Mouse (Mus musculus) embryonic facial prominence, embryonic 12.5 days (tissue): ENCODE results near the gene Arhgap24. TPM values are rescaled to one million over a fixed set of nuclear protein-coding genes. Genes with fewer than 3 reads are reported as not detected.

ENCODE experiments used
- ATAC-seq: fragments of 200-750 bp; cut with Nextera tagmentation; 2 replicates; pipeline ENCODE4 v1.8.0; 2017; ENCODE audit not compliant: insufficient number of reproducible peaks, insufficient read depth, low FRiP score, low TSS enrichment
- H3K27ac ChIP-seq: fragments of 300-500 bp; sonication (generic); 2 replicates; pipeline ENCODE4 v1.5.1; 2016; ENCODE audit warnings: mild to moderate bottlenecking
- H3K27me3 ChIP-seq: fragments of 300-500 bp; sonication (generic); 2 replicates; pipeline ENCODE4 v1.6.1; 2016; ENCODE audit warnings: mild to moderate bottlenecking, moderate library complexity
- H3K36me3 ChIP-seq: fragments of 300-500 bp; sonication (generic); 2 replicates; pipeline ENCODE4 v1.6.1; 2016; ENCODE audit warnings: mild to moderate bottlenecking
- H3K4me1 ChIP-seq: fragments of 300-500 bp; sonication (generic); 2 replicates; pipeline ENCODE4 v1.6.1; 2016
- H3K4me2 ChIP-seq: fragments of 300-500 bp; sonication (generic); replicated peaks from 2 replicates; pipeline ENCODE4 v1.6.1; 2016; ENCODE audit warnings: mild to moderate bottlenecking, moderate library complexity
- H3K4me3 ChIP-seq: fragments of 300-500 bp; sonication (generic); 2 replicates; pipeline ENCODE4 v1.5.1; 2016; ENCODE audit warnings: mild to moderate bottlenecking
- H3K9ac ChIP-seq: fragments of 300-500 bp; sonication (generic); 2 replicates; pipeline ENCODE4 v1.6.1; 2016; ENCODE audit warnings: mild to moderate bottlenecking, moderate library complexity
- H3K9me3 ChIP-seq: fragments of 300-500 bp; sonication (generic); 2 replicates; pipeline ENCODE4 v1.6.1; 2016; ENCODE audit warnings: mild to moderate bottlenecking, moderate library complexity
- WGBS: fragments of 180-500 bp; shearing (Covaris S2); methylation state at CpG from one replicate; pipeline ENCODE4 v1.1.7; 2016; 5-methylcytosine and 5-hydroxymethylcytosine counted together
- polyA plus RNA-seq: library from polyadenylated mRNA; unstranded; fragments of >200 nt; fragmentation: Nextera tagmentation; extraction: Ambion mirVana; gene quantifications from 2 replicates; pipeline ENCODE4 v1.2.1, GENCODE M21; 2016

Arhgap24 gene
- polyA plus RNA-seq, 1 experiment from 2014 or later: 22.4 TPM

- H3K4me1 ChIP-seq: peaks cover 10% of the 10 kb centered on the region; the same call in 1 of the 2 replicates
- no peak overlapping the region for H3K4me3 ChIP-seq
- no peak overlapping the region for H3K4me2 ChIP-seq
- no peaks in the 10 kb centered on the region for H3K9me3 ChIP-seq
- H3K27me3 ChIP-seq: no peaks in the 10 kb centered on the region
- H3K27ac ChIP-seq: no peak overlapping the region
- no peak overlapping the region for H3K9ac ChIP-seq
- no peak for ATAC-seq
- H3K36me3 ChIP-seq: no peaks in the 10 kb centered on the region
- WGBS: 66% methylated on average over 5 of the region's 5 CpGs
Measured at GRCm38 (mm10) chr5:102751661-102752307, 270.6 kb downstream of the Arhgap24 start.

GRCm38 (mm10) chr5:102752308-102752663, 271.1 kb downstream of the Arhgap24 start:
- no peak for ATAC-seq
- 16% methylated on average over 2 of the region's 2 CpGs for WGBS

GRCm38 (mm10) chr5:102757040-102757439, 275.8 kb downstream of the Arhgap24 start:
- H3K27me3 ChIP-seq: no peaks in the 10 kb centered on the region
- WGBS: 81% methylated on average over 6 of the region's 6 CpGs

More at GRCm38 (mm10) chr5:102752308-102752663, 271.1 kb downstream of the Arhgap24 start:
- Histone ChIP-seq H3K27me3 (no peaks in the 10 kb centered on the region), H3K4me1 (peaks cover 10% of the 10 kb centered on the region; the same call in 1 of the 2 replicates), H3K36me3 (no peaks in the 10 kb centered on the region), H3K9me3 (no peaks in the 10 kb centered on the region), H3K9ac (no peak overlapping the region), H3K4me3 (no peak overlapping the region), H3K27ac (no peak overlapping the region), H3K4me2 (no peak overlapping the region)

GRCm38 (mm10) chr5:102765694-102766093, 284.5 kb downstream of the Arhgap24 start:
- WGBS: 62% methylated on average over 10 of the region's 10 CpGs
- Histone ChIP-seq H3K4me2 (no peak overlapping the region), H3K27ac (no peak overlapping the region), H3K9me3 (no peaks in the 10 kb centered on the region), H3K4me1 (peaks cover 7% of the 10 kb centered on the region; the same call in 1 of the 2 replicates), H3K4me3 (no peak overlapping the region), H3K36me3 (no peaks in the 10 kb centered on the region), H3K27me3 (no peaks in the 10 kb centered on the region), H3K9ac (no peak overlapping the region)
- ATAC-seq: no peak

More at GRCm38 (mm10) chr5:102757040-102757439, 275.8 kb downstream of the Arhgap24 start:
- ATAC-seq: no peak
- H3K4me1 ChIP-seq: no peaks in the 10 kb centered on the region
- no peak overlapping the region for H3K4me2 ChIP-seq
- no peak overlapping the region for H3K9ac ChIP-seq
- H3K9me3 ChIP-seq: no peaks in the 10 kb centered on the region
- no peak overlapping the region for H3K4me3 ChIP-seq
- H3K27ac ChIP-seq: no peak overlapping the region
- H3K36me3 ChIP-seq: no peaks in the 10 kb centered on the region

GRCm38 (mm10) chr5:102766311-102767057, 285.3 kb downstream of the Arhgap24 start:
- Histone ChIP-seq H3K36me3 (no peaks in the 10 kb centered on the region), H3K9me3 (no peaks in the 10 kb centered on the region), H3K9ac (no peak overlapping the region), H3K27me3 (no peaks in the 10 kb centered on the region), H3K4me1 (peaks cover 7% of the 10 kb centered on the region; the same call in 1 of the 2 replicates), H3K4me3 (no peak overlapping the region), H3K4me2 (no peak overlapping the region), H3K27ac (no peak overlapping the region)
- no peak for ATAC-seq
- 69% methylated on average over 6 of the region's 6 CpGs for WGBS

- WGBS: 92% methylated on average over 4 of the region's 4 CpGs
- no peak overlapping the region for H3K27ac ChIP-seq
- no peaks in the 10 kb centered on the region for H3K27me3 ChIP-seq
- H3K9me3 ChIP-seq: no peaks in the 10 kb centered on the region
- no peak overlapping the region for H3K4me2 ChIP-seq
- H3K4me3 ChIP-seq: no peak overlapping the region
- no peak for ATAC-seq
- H3K36me3 ChIP-seq: no peaks in the 10 kb centered on the region
- H3K4me1 ChIP-seq: peaks cover 7% of the 10 kb centered on the region; the same call in 1 of the 2 replicates
- H3K9ac ChIP-seq: no peak overlapping the region
Measured at GRCm38 (mm10) chr5:102767058-102767444, 285.9 kb downstream of the Arhgap24 start.

- no peak overlapping the region for H3K27ac ChIP-seq
- no peaks in the 10 kb centered on the region for H3K27me3 ChIP-seq
- H3K4me1 ChIP-seq: peaks cover 7% of the 10 kb centered on the region; the same call in 1 of the 2 replicates
- H3K9me3 ChIP-seq: no peaks in the 10 kb centered on the region
- H3K4me2 ChIP-seq: no peak overlapping the region
- H3K4me3 ChIP-seq: no peak overlapping the region
- WGBS: 79% methylated on average over 7 of the region's 7 CpGs
- H3K9ac ChIP-seq: no peak overlapping the region
- no peaks in the 10 kb centered on the region for H3K36me3 ChIP-seq
- no peak for ATAC-seq
Measured at GRCm38 (mm10) chr5:102767822-102768221, 286.6 kb downstream of the Arhgap24 start.

- WGBS: 57% methylated on average over 12 of the region's 12 CpGs
- Histone ChIP-seq H3K36me3 (no peaks in the 10 kb centered on the region), H3K9ac (no peak overlapping the region), H3K4me2 (no peak overlapping the region), H3K9me3 (no peaks in the 10 kb centered on the region), H3K27ac (no peak overlapping the region), H3K27me3 (no peaks in the 10 kb centered on the region), H3K4me3 (no peak overlapping the region), H3K4me1 (peaks cover 7% of the 10 kb centered on the region; the same call in 1 of the 2 replicates)
- 0 out of 2 replicates have a peak, but pooled peaks have one; percentile 41 for ATAC-seq
Measured at GRCm38 (mm10) chr5:102768385-102769080, 287.3 kb downstream of the Arhgap24 start.

- Histone ChIP-seq H3K36me3 (no peaks in the 10 kb centered on the region), H3K9me3 (no peaks in the 10 kb centered on the region), H3K27me3 (no peaks in the 10 kb centered on the region), H3K4me3 (no peak overlapping the region), H3K4me1 (peaks cover 13% of the 10 kb centered on the region; the same call in 1 of the 2 replicates), H3K27ac (no peak overlapping the region), H3K9ac (no peak overlapping the region), H3K4me2 (no peak overlapping the region)
- WGBS: 69% methylated on average over 7 of the region's 7 CpGs
- ATAC-seq: no peak
Measured at GRCm38 (mm10) chr5:102770611-102771010, 289.4 kb downstream of the Arhgap24 start.

GRCm38 (mm10) chr5:102774500-102774899, 293.3 kb downstream of the Arhgap24 start:
- no peak for ATAC-seq

GRCm38 (mm10) chr5:102777255-102777654, 296.1 kb downstream of the Arhgap24 start:
- no peak for ATAC-seq
- 92% methylated on average over 9 of the region's 9 CpGs for WGBS
- Histone ChIP-seq H3K4me3 (no peak overlapping the region), H3K9me3 (no peaks in the 10 kb centered on the region), H3K36me3 (no peaks in the 10 kb centered on the region), H3K27ac (no peak overlapping the region), H3K4me2 (no peak overlapping the region), H3K9ac (no peak overlapping the region), H3K4me1 (0 out of 2 replicates have a peak, but pooled peaks cover 5% of the 10 kb centered on the region), H3K27me3 (no peaks in the 10 kb centered on the region)

More at GRCm38 (mm10) chr5:102774500-102774899, 293.3 kb downstream of the Arhgap24 start:
- H3K4me1 ChIP-seq: 0 out of 2 replicates have a peak, but pooled peaks cover 5% of the 10 kb centered on the region
- no peak overlapping the region for H3K4me3 ChIP-seq
- no peak overlapping the region for H3K27ac ChIP-seq
- no peaks in the 10 kb centered on the region for H3K9me3 ChIP-seq
- no peaks in the 10 kb centered on the region for H3K36me3 ChIP-seq
- H3K27me3 ChIP-seq: no peaks in the 10 kb centered on the region
- H3K9ac ChIP-seq: no peak overlapping the region
- no peak overlapping the region for H3K4me2 ChIP-seq
- 72% methylated on average over 4 of the region's 4 CpGs for WGBS
